Mouse (Mus musculus): ENCODE data around the gene Gmds. TPM values are rescaled to one million over a fixed set of nuclear protein-coding genes. Genes with fewer than 3 reads are reported as not detected.

Gmds gene
- polyA plus RNA-seq, 2 experiments from 2014 or later, result 19.2 to 22.4 TPM

- ATAC-seq, result no peak
Measured at GRCm38 (mm10) chr13:32145916-32146315, 192.6 kb downstream of the Gmds start.

- no peak for ATAC-seq
Measured at GRCm38 (mm10) chr13:32145179-32145578, 193.4 kb downstream of the Gmds start.

GRCm38 (mm10) chr13:32143651-32144050 is 194.9 kb downstream of the Gmds start:
- ATAC-seq, result no peak

- no peak for ATAC-seq
Measured at GRCm38 (mm10) chr13:32134663-32135273, 203.8 kb downstream of the Gmds start.

- no peak for ATAC-seq
Measured at GRCm38 (mm10) chr13:32129970-32130369, 208.6 kb downstream of the Gmds start.

GRCm38 (mm10) chr13:32118386-32118785 is 220.2 kb downstream of the Gmds start:
- no peak for ATAC-seq

GRCm38 (mm10) chr13:32115468-32115867 is 223.1 kb downstream of the Gmds start:
- no peak for ATAC-seq

GRCm38 (mm10) chr13:32113875-32114274 is 224.7 kb downstream of the Gmds start:
- no peak for ATAC-seq

- no peak for ATAC-seq
Measured at GRCm38 (mm10) chr13:32088303-32088977, 250.1 kb downstream of the Gmds start.

- no peak for ATAC-seq
Measured at GRCm38 (mm10) chr13:32080520-32081249, 257.9 kb downstream of the Gmds start.

- ATAC-seq, result no peak
Measured at GRCm38 (mm10) chr13:32073630-32074029, 264.9 kb downstream of the Gmds start.

GRCm38 (mm10) chr13:32055321-32055720 is 283.2 kb downstream of the Gmds start:
- ATAC-seq, result no peak

- no peak for ATAC-seq
Measured at GRCm38 (mm10) chr13:32053587-32053986, 285.0 kb downstream of the Gmds start.

- no peak for ATAC-seq
Measured at GRCm38 (mm10) chr13:32047980-32048959, 290.3 kb downstream of the Gmds start.

GRCm38 (mm10) chr13:32046961-32047360 is 291.6 kb downstream of the Gmds start:
- ATAC-seq, result no peak

- no peak for ATAC-seq
Measured at GRCm38 (mm10) chr13:32042748-32043147, 295.8 kb downstream of the Gmds start.

GRCm38 (mm10) chr13:32040822-32041221 is 297.7 kb downstream of the Gmds start:
- ATAC-seq, result no peak

- ATAC-seq, result no peak
Measured at GRCm38 (mm10) chr13:32036902-32037301, 301.6 kb downstream of the Gmds start.

GRCm38 (mm10) chr13:32034799-32035448 is 303.6 kb downstream of the Gmds start:
- ATAC-seq, result no peak

- ATAC-seq, result no peak
Measured at GRCm38 (mm10) chr13:32034139-32034538, 304.4 kb downstream of the Gmds start.

GRCm38 (mm10) chr13:32026226-32026975 is 312.1 kb downstream of the Gmds start:
- no peak for ATAC-seq

Measured in activated CD4-positive, CD25-positive, alpha-beta regulatory T cell, adult 4 months (primary cell).